Mouse (Mus musculus): ENCODE data around the gene Smarca4. TPM values are rescaled to one million over a fixed set of nuclear protein-coding genes. Genes with fewer than 3 reads are reported as not detected.
A peak's percentile ranks its signal among the peaks of the same experiment; 100 is the strongest.

Smarca4 gene
- total RNA-seq, 2 experiments from 2014 or later = 115 to 122 TPM

- no peak for DNase-seq (ENCODE audit: extremely low spot score in 1 of 2, low spot score in 1 of 2)
These were observed 93.4 kb downstream of the Smarca4 start for GRCm38 (mm10) chr9:21709340-21709739.

GRCm38 (mm10) chr9:21715298-21715697 is 99.3 kb downstream of the Smarca4 start:
- DNase-seq (ENCODE audit: extremely low spot score in 1 of 2, low spot score in 1 of 2) = no peak

- DNase-seq (ENCODE audit: extremely low spot score in 1 of 2, low spot score in 1 of 2) = no peak
These were observed 101.0 kb downstream of the Smarca4 start for GRCm38 (mm10) chr9:21717015-21717414.

GRCm38 (mm10) chr9:21721036-21721435 is 105.1 kb downstream of the Smarca4 start:
- no peak for DNase-seq (ENCODE audit: extremely low spot score in 1 of 2, low spot score in 1 of 2)

GRCm38 (mm10) chr9:21723377-21724146 is 107.6 kb downstream of the Smarca4 start, which contains the start of gene Ldlr:
TSS of gene Ldlr (plus strand) at chr9:21723483.
- DNase-seq (ENCODE audit: extremely low spot score in 1 of 2, low spot score in 1 of 2) = peak; percentile 54 to 66

- DNase-seq (ENCODE audit: extremely low spot score in 1 of 2, low spot score in 1 of 2) = peak; percentile 72 to 75
These were observed 108.2 kb downstream of the Smarca4 start for GRCm38 (mm10) chr9:21724147-21724536.

- no peak for DNase-seq (ENCODE audit: extremely low spot score in 1 of 2, low spot score in 1 of 2)
These were observed 109.5 kb downstream of the Smarca4 start for GRCm38 (mm10) chr9:21725224-21726121.

GRCm38 (mm10) chr9:21726218-21726975 is 110.4 kb downstream of the Smarca4 start:
- peak in 1 of 2 experiments; percentile 27 for DNase-seq (ENCODE audit: extremely low spot score in 1 of 2, low spot score in 1 of 2)

- no peak for DNase-seq (ENCODE audit: extremely low spot score in 1 of 2, low spot score in 1 of 2)
These were observed 112.4 kb downstream of the Smarca4 start for GRCm38 (mm10) chr9:21728261-21728832.

GRCm38 (mm10) chr9:21729264-21729663 is 113.3 kb downstream of the Smarca4 start:
- DNase-seq (ENCODE audit: extremely low spot score in 1 of 2, low spot score in 1 of 2) = no peak

- DNase-seq (ENCODE audit: extremely low spot score in 1 of 2, low spot score in 1 of 2) = no peak
These were observed 116.3 kb downstream of the Smarca4 start for GRCm38 (mm10) chr9:21732288-21732687.

- DNase-seq (ENCODE audit: extremely low spot score in 1 of 2, low spot score in 1 of 2) = no peak
These were observed 117.5 kb downstream of the Smarca4 start for GRCm38 (mm10) chr9:21733446-21733845.

GRCm38 (mm10) chr9:21733989-21734388 is 118.0 kb downstream of the Smarca4 start:
- DNase-seq (ENCODE audit: extremely low spot score in 1 of 2, low spot score in 1 of 2) = no peak

GRCm38 (mm10) chr9:21735126-21735525 is 119.2 kb downstream of the Smarca4 start:
- no peak for DNase-seq (ENCODE audit: extremely low spot score in 1 of 2, low spot score in 1 of 2)

GRCm38 (mm10) chr9:21736580-21736979 is 120.6 kb downstream of the Smarca4 start:
- DNase-seq (ENCODE audit: extremely low spot score in 1 of 2, low spot score in 1 of 2) = no peak

GRCm38 (mm10) chr9:21737188-21737587 is 121.2 kb downstream of the Smarca4 start:
- DNase-seq (ENCODE audit: extremely low spot score in 1 of 2, low spot score in 1 of 2) = no peak

- DNase-seq (ENCODE audit: extremely low spot score in 1 of 2, low spot score in 1 of 2) = no peak
These were observed 122.8 kb downstream of the Smarca4 start for GRCm38 (mm10) chr9:21738776-21739175.

GRCm38 (mm10) chr9:21740427-21740826 is 124.5 kb downstream of the Smarca4 start:
- DNase-seq (ENCODE audit: extremely low spot score in 1 of 2, low spot score in 1 of 2) = no peak

- no peak for DNase-seq (ENCODE audit: extremely low spot score in 1 of 2, low spot score in 1 of 2)
These were observed 125.5 kb downstream of the Smarca4 start for GRCm38 (mm10) chr9:21741514-21741913.

- no peak for DNase-seq (ENCODE audit: extremely low spot score in 1 of 2, low spot score in 1 of 2)
These were observed 131.3 kb downstream of the Smarca4 start for GRCm38 (mm10) chr9:21747238-21747774.
